Mouse (Mus musculus) embryo, embryonic 9.5 days (tissue): ENCODE measurements at regions not wholly inside any gene's neighbourhood (a gene's known extent, or its start where the extent isn't known, plus 50 kb on each side); places are given as distances from the start of the nearest gene placed in this dataset.
A peak's percentile ranks its signal among the peaks of the same experiment; 100 is the strongest.

Experiments used
- DNase-seq: peaks from one replicate; pipeline ENCODE4 v3.0.0-alpha.2; 2017; ENCODE audit errors: extremely low spot score

DNA sequence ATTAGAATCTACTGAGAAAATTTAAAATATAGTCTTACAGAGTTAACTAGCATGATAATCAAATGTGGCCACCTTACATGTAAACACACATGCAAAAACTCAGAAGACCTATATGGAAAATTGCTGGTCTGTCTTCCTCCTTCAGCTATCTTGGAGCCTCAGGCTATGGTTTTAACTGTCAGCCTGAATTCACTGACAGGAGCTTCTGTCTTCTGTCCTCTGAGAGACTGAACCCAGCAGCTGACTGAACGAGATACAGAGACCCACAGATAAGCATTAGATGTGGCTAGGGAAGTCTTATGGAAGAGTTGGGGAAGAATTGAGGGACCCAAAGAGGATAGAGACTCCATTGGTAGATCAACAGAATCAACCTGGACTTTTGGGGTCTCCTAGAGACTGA, 360.0 kb upstream of the Meox2 start:
- no peak for DNase-seq

- no peak for DNase-seq
Observed at GRCm38 (mm10) chr12:36765315-36766058, 342.9 kb upstream of the Meox2 start.

DNA sequence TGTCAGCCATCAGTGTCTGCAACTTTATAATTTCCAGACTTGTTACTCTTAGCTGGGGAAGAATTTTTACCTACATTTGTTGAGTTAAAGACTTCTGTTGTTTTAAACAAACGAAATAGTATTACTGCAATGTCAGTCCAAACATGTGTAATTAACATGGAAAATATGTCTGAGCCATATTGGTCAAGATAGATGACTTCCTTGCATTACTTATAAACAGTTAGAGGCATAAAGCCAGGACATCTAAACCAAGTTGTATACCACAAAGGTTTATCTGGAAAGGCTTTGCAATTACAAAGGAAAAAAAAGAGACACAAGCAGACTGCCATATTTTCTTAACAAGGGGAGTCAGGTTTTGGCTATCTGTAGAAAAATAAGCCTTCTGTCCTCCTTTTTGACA, 342.2 kb upstream of the Meox2 start:
- no peak for DNase-seq

- DNase-seq = no peak
Observed at GRCm38 (mm10) chr12:36780761-36781160, 327.6 kb upstream of the Meox2 start.

GRCm38 (mm10) chr12:36790866-36791265, 317.5 kb upstream of the Meox2 start:
- no peak for DNase-seq

DNA sequence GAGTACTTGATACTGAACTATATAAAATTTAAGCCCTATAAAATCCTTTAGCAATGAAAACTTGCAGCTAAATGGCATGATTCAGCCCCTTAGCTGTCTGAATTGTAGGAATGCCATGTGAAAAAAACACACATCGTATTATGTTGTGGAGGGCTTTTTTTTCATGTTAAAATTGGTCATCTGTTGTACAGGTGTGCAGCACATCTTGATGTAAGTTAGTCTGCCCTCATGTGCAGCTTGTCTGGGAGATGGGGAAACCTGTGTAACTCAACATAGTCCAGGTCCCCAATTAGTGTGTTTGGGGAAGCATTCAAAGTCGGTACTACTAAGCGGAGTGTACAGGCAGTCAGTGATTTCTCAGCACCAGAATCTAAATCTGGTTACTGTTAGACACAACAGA, 316.9 kb upstream of the Meox2 start:
- no peak for DNase-seq

DNA sequence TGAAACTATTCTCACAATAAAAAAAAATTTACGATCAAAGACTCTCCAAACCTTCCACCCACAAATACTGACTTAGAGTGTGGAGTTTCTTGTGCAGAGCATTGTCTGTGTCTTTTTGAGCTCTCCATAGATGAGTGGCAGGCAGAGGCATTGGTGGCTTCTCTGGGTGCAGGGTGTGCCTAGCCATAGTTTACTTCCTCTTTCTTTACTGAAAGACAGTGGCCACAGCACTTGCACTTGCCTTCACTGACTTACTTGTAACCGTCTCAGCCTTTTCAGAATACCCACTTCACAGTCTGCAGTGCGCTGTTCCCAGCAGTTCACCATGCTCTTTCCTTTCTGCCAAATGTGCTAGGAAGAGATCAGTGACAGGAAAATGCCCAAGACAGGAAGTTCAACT, 316.1 kb upstream of the Meox2 start:
- DNase-seq = no peak

GRCm38 (mm10) chr12:36793799-36794198, 314.5 kb upstream of the Meox2 start:
- peak; percentile 16 for DNase-seq

DNA sequence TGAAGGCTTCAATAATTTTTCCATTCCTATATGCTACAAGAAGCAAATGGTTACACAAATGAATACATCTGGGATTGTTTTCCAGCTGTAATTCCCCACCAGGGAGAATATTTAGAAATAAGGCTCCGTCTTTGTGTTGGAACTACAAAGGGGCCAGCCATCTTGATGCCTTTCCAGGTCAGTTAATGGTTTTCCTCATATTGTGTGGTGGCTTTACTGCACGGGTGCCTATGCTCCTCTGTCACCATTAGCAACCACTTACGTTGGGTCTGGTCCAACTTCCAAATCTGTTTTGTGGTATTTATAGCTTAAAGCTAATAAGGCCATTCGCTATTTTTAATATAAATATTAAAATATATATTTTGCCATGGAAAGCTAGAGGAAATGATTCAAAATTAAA, 312.1 kb upstream of the Meox2 start:
- DNase-seq = no peak

- DNase-seq = no peak
Observed at GRCm38 (mm10) chr12:36817938-36818337, 290.4 kb upstream of the Meox2 start.

DNA sequence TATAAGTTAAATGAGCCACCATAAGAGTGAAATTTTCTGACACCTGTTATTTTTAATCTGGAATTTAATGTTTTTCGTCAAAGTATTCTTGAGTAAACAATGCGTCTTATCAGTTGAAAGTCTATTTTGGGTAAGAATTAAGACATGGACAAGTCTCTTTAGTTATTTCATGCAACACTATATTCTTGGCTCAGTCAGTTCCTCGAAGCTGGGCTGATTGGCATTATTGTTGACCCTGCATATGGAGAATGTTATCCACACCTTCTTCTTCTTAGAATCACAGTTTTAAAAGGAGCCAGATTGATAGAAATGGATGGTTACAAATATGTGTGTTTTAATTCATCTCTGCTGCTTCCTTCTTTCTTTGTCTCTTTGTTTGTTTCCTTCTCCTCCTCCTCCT, 289.5 kb upstream of the Meox2 start:
- DNase-seq = no peak

DNA sequence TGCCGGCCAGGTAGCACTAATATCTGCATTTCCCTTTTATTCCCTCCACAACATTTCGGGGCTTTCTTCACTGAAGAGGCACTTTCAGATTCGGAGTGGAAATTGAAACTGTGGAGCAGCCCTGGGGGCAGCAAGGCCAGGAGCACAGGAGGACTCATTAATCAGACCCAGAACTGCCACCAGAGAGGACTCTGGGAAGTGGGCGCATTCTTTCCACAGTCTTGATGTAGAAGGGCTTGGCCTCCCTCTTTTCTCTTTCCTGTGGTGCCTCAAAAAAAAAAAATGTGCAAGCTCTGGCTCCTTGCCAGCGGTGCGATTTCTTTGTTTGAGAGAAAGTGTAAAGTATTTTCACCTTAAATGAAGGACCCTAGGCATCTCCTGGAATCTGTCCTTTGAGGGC, 281.6 kb upstream of the Meox2 start:
- no peak for DNase-seq

- DNase-seq = no peak
Observed at GRCm38 (mm10) chr12:36831307-36831997, 276.9 kb upstream of the Meox2 start.

DNA sequence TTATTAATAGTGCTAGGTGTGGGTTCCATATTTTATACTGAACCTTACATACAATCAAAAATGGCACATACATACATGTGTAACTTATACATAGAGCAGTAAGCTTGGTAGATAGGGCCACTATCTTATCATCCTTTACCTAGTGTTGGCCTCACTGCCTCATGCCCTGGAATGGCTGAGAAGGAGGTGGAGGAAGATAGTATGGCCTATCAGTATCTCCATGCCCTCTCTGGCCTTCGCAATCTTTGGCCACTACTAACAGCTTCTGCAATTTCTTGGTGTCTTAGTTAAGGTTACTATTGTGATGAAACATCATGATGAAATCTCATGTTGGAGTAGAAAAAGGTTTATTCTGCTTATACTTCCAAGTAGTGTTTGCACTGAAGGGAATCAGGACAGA, 265.4 kb upstream of the Meox2 start:
- DNase-seq = no peak

GRCm38 (mm10) chr12:36845130-36845529, 263.2 kb upstream of the Meox2 start:
- DNase-seq = no peak

DNA sequence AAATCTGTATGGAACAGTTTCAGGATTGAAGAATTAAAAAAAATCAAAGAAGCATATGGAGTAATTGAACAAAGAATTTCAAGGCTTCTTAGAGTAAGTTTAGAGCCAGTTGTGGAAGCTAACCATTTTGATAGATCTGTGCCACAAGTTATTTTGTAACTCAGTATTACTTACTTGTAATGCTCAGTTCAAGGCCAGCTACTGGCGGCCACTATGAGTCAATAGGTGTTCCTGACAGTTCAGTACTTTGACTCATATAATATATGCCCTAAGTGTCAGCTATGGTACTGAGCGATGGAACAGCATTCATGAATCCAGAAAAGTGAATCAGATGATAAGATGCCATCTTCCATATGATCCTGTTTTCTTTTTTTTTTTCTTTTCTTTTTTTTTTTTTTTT, 259.3 kb upstream of the Meox2 start:
- no peak for DNase-seq

- DNase-seq = no peak
Observed at GRCm38 (mm10) chr12:36863113-36863512, 245.2 kb upstream of the Meox2 start.

DNA sequence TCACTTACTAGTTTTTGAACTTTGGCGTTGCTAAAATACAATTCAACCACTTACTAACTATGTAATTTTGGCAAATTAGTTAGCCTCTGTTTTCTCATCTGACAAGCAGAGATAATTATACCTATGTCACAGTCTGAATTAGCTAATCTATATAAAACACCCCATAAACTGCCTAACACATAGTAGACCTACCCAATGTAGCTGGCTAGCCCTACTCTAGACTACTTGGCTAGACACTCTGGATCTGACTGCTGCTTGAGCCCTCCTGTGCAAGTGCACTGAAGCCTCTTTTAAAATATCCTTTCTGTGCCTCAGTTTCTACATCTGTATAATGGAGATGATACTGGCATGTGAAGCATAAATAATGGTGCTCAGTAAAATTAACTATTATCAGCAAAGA, 227.6 kb upstream of the Meox2 start:
- no peak for DNase-seq

- no peak for DNase-seq
Observed at GRCm38 (mm10) chr12:36913364-36913763, 195.0 kb upstream of the Meox2 start.

DNA sequence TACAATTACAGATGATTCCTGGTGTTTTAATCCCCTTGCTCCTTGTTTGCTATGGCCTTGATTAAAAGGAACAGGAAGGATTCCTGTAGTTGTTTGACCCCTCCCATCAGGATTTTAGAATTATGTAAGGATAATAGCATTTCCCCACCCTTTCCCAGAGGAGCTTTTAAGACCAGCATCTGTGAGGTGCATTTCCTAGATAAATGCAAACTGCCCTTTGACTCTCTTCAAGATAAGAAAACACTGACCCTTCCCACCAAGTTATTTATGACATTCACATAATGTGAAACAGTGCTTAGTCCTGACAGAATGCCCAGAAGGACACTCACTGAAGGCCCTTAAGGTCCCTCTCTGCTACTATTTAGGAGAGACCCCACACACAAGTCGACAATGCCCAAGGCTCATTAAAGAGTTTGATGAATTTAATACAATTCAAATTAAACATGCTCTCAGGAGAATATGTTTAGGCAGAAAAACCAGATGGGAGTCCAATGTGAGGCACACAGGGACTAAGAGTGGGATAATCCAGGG, 190.7 kb upstream of the Meox2 start:
- no peak for DNase-seq

DNA sequence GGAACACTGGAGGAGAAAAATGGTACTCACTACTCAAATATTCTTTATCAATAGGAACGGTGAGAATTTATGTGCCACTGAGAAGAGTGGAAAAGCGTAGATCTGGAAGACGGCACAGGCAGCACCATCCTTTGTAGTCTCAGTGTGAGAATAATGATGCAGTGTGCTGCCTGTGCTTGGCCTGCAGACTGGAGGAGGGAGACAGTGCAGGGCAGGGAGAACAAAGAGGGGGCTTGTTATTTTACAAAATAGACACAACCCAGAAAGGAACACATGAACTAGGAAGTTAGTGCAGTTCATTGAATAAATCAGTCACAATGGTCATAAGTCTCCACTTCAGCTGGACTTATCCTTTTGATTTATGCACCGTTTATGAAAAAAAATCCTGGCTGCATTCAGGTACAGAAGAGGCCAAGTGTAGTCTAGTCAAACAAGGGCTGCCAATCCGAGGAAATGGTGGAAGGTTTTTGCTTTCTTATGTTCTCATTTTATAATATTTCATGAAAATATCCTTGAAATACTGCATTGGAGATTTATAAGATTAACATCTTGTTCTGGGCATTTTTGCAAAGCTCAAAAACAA, 190.0 kb upstream of the Meox2 start:
- no peak for DNase-seq

DNA sequence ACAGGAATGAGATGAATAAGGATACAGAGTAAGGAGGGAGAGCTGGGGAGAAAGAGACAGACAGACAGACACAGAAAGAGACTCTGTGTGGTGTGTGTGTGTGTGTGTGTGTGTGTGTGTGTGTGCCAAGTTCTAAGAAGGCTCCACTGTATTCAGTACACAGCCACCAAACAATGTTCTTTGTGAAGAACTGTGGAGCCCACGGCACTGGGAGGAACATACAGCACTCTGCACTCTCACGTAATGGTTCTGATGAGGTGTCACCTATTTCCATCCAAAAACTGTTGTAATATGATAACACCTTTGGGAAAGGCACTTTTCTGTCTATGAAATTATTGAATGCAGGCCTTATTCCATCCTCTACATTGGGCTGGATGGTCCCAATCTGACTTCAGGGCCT, 184.8 kb upstream of the Meox2 start:
- DNase-seq = no peak

DNA sequence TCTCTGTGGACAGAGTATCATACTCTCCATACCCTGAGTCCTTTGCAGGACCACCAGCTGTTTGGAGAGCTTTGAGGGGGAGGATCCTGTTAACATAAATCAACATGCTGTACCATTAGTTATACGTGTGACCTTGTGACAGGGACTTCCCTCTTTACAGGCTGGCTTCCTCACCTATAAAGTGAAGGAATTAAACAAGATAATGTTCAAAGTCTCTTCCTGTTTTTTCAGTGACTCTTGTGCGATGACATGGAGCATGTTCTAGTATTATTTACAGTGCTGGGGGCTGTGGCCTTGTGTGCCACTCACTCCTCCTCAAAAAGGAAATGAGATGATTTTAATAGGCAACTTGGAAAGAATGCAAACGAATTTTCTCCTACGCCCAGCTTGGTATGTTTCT, 182.1 kb upstream of the Meox2 start:
- DNase-seq = no peak
